Mouse (Mus musculus) spleen, postnatal 14 days (tissue): Measurements from ENCODE around the gene Npm3.

Experiments used
- DNase-seq, 2 experiments: peaks; one replicate each; pipeline ENCODE4 v3.0.0; 2021 to 2022; ENCODE audit warnings: low spot score in 2 of 2

Gene Npm3

GRCm38 (mm10) chr19:45753551-45753950, 4.2 kb upstream of the Npm3 start:
- no peak for DNase-seq

- DNase-seq = no peak
Observed at GRCm38 (mm10) chr19:45751881-45752280, 2.5 kb upstream of the Npm3 start.

- no peak for DNase-seq
Observed at GRCm38 (mm10) chr19:45748691-45749242, 624 bp downstream of the Npm3 start.

GRCm38 (mm10) chr19:45748206-45748605, 1.2 kb downstream of the Npm3 start:
- DNase-seq = no peak

GRCm38 (mm10) chr19:45747028-45747867, 2.1 kb downstream of the Npm3 start:
- DNase-seq = peak; percentile 75 to 79

GRCm38 (mm10) chr19:45746153-45747020, 3.0 kb downstream of the Npm3 start:
- DNase-seq = peak; percentile 57 to 72

GRCm38 (mm10) chr19:45745344-45746152, 3.8 kb downstream of the Npm3 start:
- DNase-seq = no peak

GRCm38 (mm10) chr19:45743619-45744018, 5.8 kb downstream of the Npm3 start:
- no peak for DNase-seq

- DNase-seq = no peak
Observed at GRCm38 (mm10) chr19:45742984-45743575, 6.3 kb downstream of the Npm3 start.

- no peak for DNase-seq
Observed at GRCm38 (mm10) chr19:45742218-45742983, 7.0 kb downstream of the Npm3 start, which contains the start of gene Fgf8. TSS of gene Fgf8 (minus strand) at chr19:45742915.

GRCm38 (mm10) chr19:45741431-45742217, 7.8 kb downstream of the Npm3 start:
- no peak for DNase-seq

GRCm38 (mm10) chr19:45740817-45741216, 8.6 kb downstream of the Npm3 start:
- no peak for DNase-seq

- no peak for DNase-seq
Observed at GRCm38 (mm10) chr19:45740233-45740632, 9.2 kb downstream of the Npm3 start.

GRCm38 (mm10) chr19:45738521-45738920, 10.9 kb downstream of the Npm3 start:
- DNase-seq = no peak

GRCm38 (mm10) chr19:45737846-45738484, 11.4 kb downstream of the Npm3 start:
- no peak for DNase-seq

GRCm38 (mm10) chr19:45737208-45737845, 12.1 kb downstream of the Npm3 start:
- no peak for DNase-seq

- peak in 1 of 2 experiments; percentile 12 for DNase-seq
Observed at GRCm38 (mm10) chr19:45736855-45737207, 12.6 kb downstream of the Npm3 start.

GRCm38 (mm10) chr19:45736241-45736640, 13.2 kb downstream of the Npm3 start:
- DNase-seq = no peak

- DNase-seq = no peak
Observed at GRCm38 (mm10) chr19:45734762-45735161, 14.6 kb downstream of the Npm3 start.
